Mouse (Mus musculus) small intestine, adult 2 months (tissue): ENCODE results near the gene Lypla2.

Experiments
- CTCF ChIP-seq: fragments of 200-500 bp; IDR thresholded peaks from 2 replicates; pipeline ENCODE4 v1.5.1; 2012; ENCODE audit warnings: low read depth, mild to moderate bottlenecking, control low read depth, inconsistent platforms, low read length, moderate library complexity, mixed read lengths; ENCODE audit not compliant: insufficient replicate concordance, insufficient read length; ENCODE audit errors: extremely low read depth
- POLR2A ChIP-seq: fragments of 200-500 bp; IDR thresholded peaks from 2 replicates; pipeline ENCODE4 v1.6.1; 2012; ENCODE audit warnings: low read depth, mild to moderate bottlenecking, control low read depth, inconsistent platforms, low read length, moderate library complexity

DNA sequence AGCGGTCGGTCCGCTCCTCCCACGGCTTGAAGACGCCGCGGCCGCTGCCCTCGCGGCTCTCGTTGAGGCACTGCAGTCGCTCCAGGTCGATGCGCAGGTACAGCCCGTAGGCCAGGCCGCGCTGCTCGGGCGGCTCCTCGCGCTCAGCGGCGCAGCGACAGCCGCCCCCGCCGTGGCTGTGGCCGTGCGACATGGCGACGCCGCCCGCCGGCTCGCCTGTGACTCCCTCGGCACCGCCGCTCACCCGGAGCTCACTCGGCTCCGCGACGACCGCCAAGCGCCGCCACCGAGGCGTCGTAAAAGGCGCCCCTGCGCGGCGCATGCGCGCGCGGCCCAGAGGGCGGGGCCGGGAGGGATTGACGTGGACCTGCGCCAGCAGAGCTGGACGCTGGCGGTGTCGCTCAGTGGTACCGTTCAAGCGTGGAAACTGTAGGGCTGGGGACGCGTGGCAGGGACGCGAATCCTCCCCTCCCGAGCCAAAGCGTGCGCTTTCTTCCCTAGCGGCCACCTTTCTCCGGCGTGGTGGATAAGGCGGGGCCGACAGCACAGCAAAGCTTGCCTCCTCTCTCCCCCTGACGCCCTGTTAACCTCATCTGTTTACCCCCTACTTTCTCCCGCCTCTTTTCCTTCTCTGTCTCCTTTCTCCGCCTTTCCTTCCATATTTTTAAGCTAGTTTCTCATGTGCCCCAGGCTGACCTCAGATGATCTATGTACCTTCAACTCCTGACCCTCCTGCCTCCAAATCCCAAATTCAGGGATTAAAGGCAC lies 14.7 kb upstream of the Lypla2 start, which contains the start of gene Pithd1:
- TF ChIP-seq CTCF (no peak), POLR2A (peak; percentile 85)
